Mouse (Mus musculus): ENCODE data around the gene Olfr1020. TPM values are rescaled to one million over a fixed set of nuclear protein-coding genes. Genes with fewer than 3 reads are reported as not detected.

Olfr1020 gene
- polyA plus RNA-seq, 2 experiments = not detected

DNA sequence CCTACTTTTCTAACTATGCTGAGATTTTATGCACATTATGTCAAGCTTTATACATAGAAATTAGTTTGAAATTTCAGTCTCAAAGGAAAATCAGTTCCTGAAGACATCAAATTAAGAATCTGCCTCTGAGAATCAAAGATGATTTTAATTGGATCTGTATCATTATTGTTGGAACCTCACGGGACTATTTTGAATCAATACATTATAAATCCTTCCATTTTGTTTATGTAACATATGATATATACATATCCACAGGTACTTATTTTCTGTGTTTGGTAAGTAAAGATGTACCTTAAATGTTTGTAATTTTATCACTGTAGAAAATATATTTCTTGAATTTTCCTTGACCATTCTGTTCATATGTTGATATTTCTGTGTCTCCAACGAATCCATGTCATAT, 38.5 kb downstream of the Olfr1020 start, which contains the start of gene Olfr1023:
Gene Olfr1023, plus strand, starts transcription at position 301 of the 400 bp plus-strand sequence.
- Histone ChIP-seq H3K9ac (ENCODE audit: low read depth, low read length, severe bottlenecking) (no peak within 1 kb of the TSS), H3K4me1 (ENCODE audit: control insufficient read depth, insufficient read depth, low read length) (no peaks in the 10 kb centered on the region), H3K27me3 (ENCODE audit: control insufficient read depth, insufficient read depth, low read length) (no peaks in the 10 kb centered on the region), H3K4me3 (replicated peaks; ENCODE audit: low read length) (no peak within 1 kb of the TSS), H3K27ac (replicated peaks; ENCODE audit: low read depth, low read length) (no peak within 1 kb of the TSS), H3K4me2 (replicated peaks; ENCODE audit: low read depth, low read length, severe bottlenecking) (no peak within 1 kb of the TSS), H3K9me3 (ENCODE audit: control insufficient read depth, low read length) (no peaks in the 10 kb centered on the region), H3K36me3 (ENCODE audit: control insufficient read depth, insufficient read depth, low read length) (no peaks in the 10 kb centered on the region)
- DNase-seq (ENCODE audit: low spot score) = no peak
- TF ChIP-seq POLR2A (IDR thresholded peaks at IDR 0.05; ENCODE audit: borderline replicate concordance, extremely low read depth, insufficient read depth, insufficient read length) = no peak
- ATAC-seq (ENCODE audit: low FRiP score, low read depth) = no peak
- WGBS = 72% methylated on average over 2 of the region's 2 CpGs

Other genes with a start within 250 kb of the Olfr1020 start
- gene Olfr1000, start 235.1 kb upstream of the Olfr1020 start, polyA plus RNA-seq (2012; rRNA removed) = not detected in 2 replicates
- not detected in 2 replicates for gene Olfr1000, start 235.1 kb upstream of the Olfr1020 start, polyA plus RNA-seq (2014; fragmentation: Nextera tagmentation; extraction: Ambion mirVana)
- gene Olfr1002, start 196.3 kb upstream of the Olfr1020 start, polyA plus RNA-seq (2012; rRNA removed) = not detected in 2 replicates
- not detected in 2 replicates for gene Olfr1002, start 196.3 kb upstream of the Olfr1020 start, polyA plus RNA-seq (2014; fragmentation: Nextera tagmentation; extraction: Ambion mirVana)
- gene Olfr154, start 182.6 kb upstream of the Olfr1020 start, polyA plus RNA-seq (2012; rRNA removed) = not detected in 2 replicates
- gene Olfr154, start 182.6 kb upstream of the Olfr1020 start, polyA plus RNA-seq (2014; fragmentation: Nextera tagmentation; extraction: Ambion mirVana) = not detected in 2 replicates
- gene Olfr1006, start 168.3 kb upstream of the Olfr1020 start, polyA plus RNA-seq (2012; rRNA removed) = not detected in 2 replicates
- not detected in 2 replicates for gene Olfr1006, start 168.3 kb upstream of the Olfr1020 start, polyA plus RNA-seq (2014; fragmentation: Nextera tagmentation; extraction: Ambion mirVana)
- gene Olfr1008, start 157.6 kb upstream of the Olfr1020 start, polyA plus RNA-seq (2012; rRNA removed) = not detected in 2 replicates
- not detected in 2 replicates for gene Olfr1008, start 157.6 kb upstream of the Olfr1020 start, polyA plus RNA-seq (2014; fragmentation: Nextera tagmentation; extraction: Ambion mirVana)
- not detected in 2 replicates for gene Olfr1009, start 131.6 kb upstream of the Olfr1020 start, polyA plus RNA-seq (2012; rRNA removed)
- not detected in 2 replicates for gene Olfr1009, start 131.6 kb upstream of the Olfr1020 start, polyA plus RNA-seq (2014; fragmentation: Nextera tagmentation; extraction: Ambion mirVana)
- not detected in 2 replicates for gene Olfr1012, start 84.3 kb upstream of the Olfr1020 start, polyA plus RNA-seq (2012; rRNA removed)
- not detected in 2 replicates for gene Olfr1012, start 84.3 kb upstream of the Olfr1020 start, polyA plus RNA-seq (2014; fragmentation: Nextera tagmentation; extraction: Ambion mirVana)
- not detected in 2 replicates for gene Olfr1013, start 79.9 kb upstream of the Olfr1020 start, polyA plus RNA-seq (2012; rRNA removed)
- not detected in 2 replicates for gene Olfr1013, start 79.9 kb upstream of the Olfr1020 start, polyA plus RNA-seq (2014; fragmentation: Nextera tagmentation; extraction: Ambion mirVana)
- gene Olfr1014, start 74.3 kb upstream of the Olfr1020 start, polyA plus RNA-seq (2012; rRNA removed) = not detected in 2 replicates
- gene Olfr1014, start 74.3 kb upstream of the Olfr1020 start, polyA plus RNA-seq (2014; fragmentation: Nextera tagmentation; extraction: Ambion mirVana) = not detected in 2 replicates
- not detected in 2 replicates for gene Olfr1015, start 65.0 kb upstream of the Olfr1020 start, polyA plus RNA-seq (2012; rRNA removed)
- gene Olfr1015, start 65.0 kb upstream of the Olfr1020 start, polyA plus RNA-seq (2014; fragmentation: Nextera tagmentation; extraction: Ambion mirVana) = not detected in 2 replicates
- gene Olfr1016, start 44.5 kb upstream of the Olfr1020 start, polyA plus RNA-seq (2012; rRNA removed) = not detected in 2 replicates
- not detected in 2 replicates for gene Olfr1016, start 44.5 kb upstream of the Olfr1020 start, polyA plus RNA-seq (2014; fragmentation: Nextera tagmentation; extraction: Ambion mirVana)
- gene Olfr1018, start 28.6 kb upstream of the Olfr1020 start, polyA plus RNA-seq (2012; rRNA removed) = not detected in 2 replicates
- not detected in 2 replicates for gene Olfr1018, start 28.6 kb upstream of the Olfr1020 start, polyA plus RNA-seq (2014; fragmentation: Nextera tagmentation; extraction: Ambion mirVana)
- gene Olfr1019, start 1.5 kb upstream of the Olfr1020 start, polyA plus RNA-seq (2012; rRNA removed) = not detected in 2 replicates
- gene Olfr1019, start 1.5 kb upstream of the Olfr1020 start, polyA plus RNA-seq (2014; fragmentation: Nextera tagmentation; extraction: Ambion mirVana) = not detected in 2 replicates
- not detected in 2 replicates for gene Olfr1022, start 21.6 kb downstream of the Olfr1020 start, polyA plus RNA-seq (2012; rRNA removed)
- not detected in 2 replicates for gene Olfr1022, start 21.6 kb downstream of the Olfr1020 start, polyA plus RNA-seq (2014; fragmentation: Nextera tagmentation; extraction: Ambion mirVana)
- not detected in 2 replicates for gene Olfr1023, start 38.6 kb downstream of the Olfr1020 start, polyA plus RNA-seq (2012; rRNA removed)
- gene Olfr1023, start 38.6 kb downstream of the Olfr1020 start, polyA plus RNA-seq (2014; fragmentation: Nextera tagmentation; extraction: Ambion mirVana) = not detected in 2 replicates
- gene Olfr1024, start 58.0 kb downstream of the Olfr1020 start, polyA plus RNA-seq (2012; rRNA removed) = not detected in 2 replicates
- gene Olfr1024, start 58.0 kb downstream of the Olfr1020 start, polyA plus RNA-seq (2014; fragmentation: Nextera tagmentation; extraction: Ambion mirVana) = not detected in 2 replicates
- gene Olfr1025-ps1, start 68.2 kb downstream of the Olfr1020 start, polyA plus RNA-seq (2012; rRNA removed) = not detected in 2 replicates
- not detected in 2 replicates for gene Olfr1025-ps1, start 68.2 kb downstream of the Olfr1020 start, polyA plus RNA-seq (2014; fragmentation: Nextera tagmentation; extraction: Ambion mirVana)
- gene Olfr1026, start 74.5 kb downstream of the Olfr1020 start, polyA plus RNA-seq (2012; rRNA removed) = not detected in 2 replicates
- gene Olfr1026, start 74.5 kb downstream of the Olfr1020 start, polyA plus RNA-seq (2014; fragmentation: Nextera tagmentation; extraction: Ambion mirVana) = not detected in 2 replicates
- 0.01 TPM in 1 of 2 replicates, not detected in the other for gene Olfr1028, start 103.4 kb downstream of the Olfr1020 start, polyA plus RNA-seq (2012; rRNA removed)
- gene Olfr1028, start 103.4 kb downstream of the Olfr1020 start, polyA plus RNA-seq (2014; fragmentation: Nextera tagmentation; extraction: Ambion mirVana) = not detected in 2 replicates
- gene Olfr1029, start 126.9 kb downstream of the Olfr1020 start, polyA plus RNA-seq (2012; rRNA removed) = not detected in 2 replicates
- not detected in 2 replicates for gene Olfr1029, start 126.9 kb downstream of the Olfr1020 start, polyA plus RNA-seq (2014; fragmentation: Nextera tagmentation; extraction: Ambion mirVana)
- gene Olfr1030, start 132.2 kb downstream of the Olfr1020 start, polyA plus RNA-seq (2012; rRNA removed) = not detected in 2 replicates
- gene Olfr1030, start 132.2 kb downstream of the Olfr1020 start, polyA plus RNA-seq (2014; fragmentation: Nextera tagmentation; extraction: Ambion mirVana) = not detected in 2 replicates
- gene Olfr1031, start 143.3 kb downstream of the Olfr1020 start, polyA plus RNA-seq (2012; rRNA removed) = not detected in 2 replicates
- not detected in 2 replicates for gene Olfr1031, start 143.3 kb downstream of the Olfr1020 start, polyA plus RNA-seq (2014; fragmentation: Nextera tagmentation; extraction: Ambion mirVana)
- not detected in 2 replicates for gene Olfr1032, start 158.5 kb downstream of the Olfr1020 start, polyA plus RNA-seq (2012; rRNA removed)
- gene Olfr1032, start 158.5 kb downstream of the Olfr1020 start, polyA plus RNA-seq (2014; fragmentation: Nextera tagmentation; extraction: Ambion mirVana) = not detected in 2 replicates
- 0.67 and 0.73 TPM in 2 replicates for gene Olfr1033, start 173.6 kb downstream of the Olfr1020 start, polyA plus RNA-seq (2012; rRNA removed)
- gene Olfr1033, start 173.6 kb downstream of the Olfr1020 start, polyA plus RNA-seq (2014; fragmentation: Nextera tagmentation; extraction: Ambion mirVana) = 0.39 and 1.1 TPM in 2 replicates
- 0.12 and 0.13 TPM in 2 replicates for gene Olfr1034, start 198.8 kb downstream of the Olfr1020 start, polyA plus RNA-seq (2012; rRNA removed)
- gene Olfr1034, start 198.8 kb downstream of the Olfr1020 start, polyA plus RNA-seq (2014; fragmentation: Nextera tagmentation; extraction: Ambion mirVana) = not detected in 2 replicates
- gene Olfr1036, start 227.0 kb downstream of the Olfr1020 start, polyA plus RNA-seq (2012; rRNA removed) = not detected in 2 replicates
- not detected in 2 replicates for gene Olfr1036, start 227.0 kb downstream of the Olfr1020 start, polyA plus RNA-seq (2014; fragmentation: Nextera tagmentation; extraction: Ambion mirVana)
- not detected in 2 replicates for gene Olfr1037, start 240.4 kb downstream of the Olfr1020 start, polyA plus RNA-seq (2012; rRNA removed)
- not detected in 2 replicates for gene Olfr1037, start 240.4 kb downstream of the Olfr1020 start, polyA plus RNA-seq (2014; fragmentation: Nextera tagmentation; extraction: Ambion mirVana)